Mouse (Mus musculus): Measurements from ENCODE around the gene Mfsd6. TPM values are rescaled to one million over a fixed set of nuclear protein-coding genes. Genes with fewer than 3 reads are reported as not detected.

Mfsd6 gene
- total and polyA plus RNA-seq, 3 experiments = 2.9 to 6.4 TPM; not detected in 1

DNA sequence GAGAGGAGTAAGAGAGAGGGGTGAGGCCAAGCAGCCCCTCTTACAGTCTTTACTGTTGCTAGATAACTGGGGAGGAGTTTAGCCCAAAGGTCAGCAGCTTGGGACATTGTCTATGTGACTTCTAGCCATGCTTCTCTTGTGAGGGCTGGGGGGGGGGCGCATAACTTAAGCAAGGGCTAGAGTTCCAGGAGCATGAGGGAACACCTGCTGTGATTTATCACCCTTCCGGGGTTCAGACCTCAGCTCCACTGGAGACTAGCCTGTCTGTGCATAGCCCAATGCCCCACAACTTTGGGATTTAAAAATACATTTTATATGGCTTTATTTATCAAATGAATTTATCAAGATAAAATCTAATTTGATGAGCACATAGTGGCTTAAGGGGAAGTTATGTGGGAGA lies 89.2 kb downstream of the Mfsd6 start:
- no peak overlapping the region for H3K4me3 ChIP-seq (ENCODE audit: control insufficient read depth in 1 of 2, insufficient read depth in 1 of 2, low read depth in 2 of 2, low read length in 2 of 2)
- no peak for DNase-seq (ENCODE audit: low read depth, low spot score)
- TF ChIP-seq TBP (IDR thresholded peaks at IDR 0.05; ENCODE audit: low read depth, low read length) = no peak
- TF ChIP-seq SIN3A (IDR thresholded peaks at IDR 0.05; ENCODE audit: low read length) = no peak
- TF ChIP-seq USF2 (IDR thresholded peaks at IDR 0.05; ENCODE audit: borderline replicate concordance in 1 of 2, insufficient read depth in 1 of 2, low read depth in 1 of 2, low read length in 2 of 2) = no peak
- TF ChIP-seq POLR2AphosphoS2 (IDR thresholded peaks at IDR 0.05; ENCODE audit: low read length) = no peak
- no peak for TF ChIP-seq USF1 (IDR thresholded peaks at IDR 0.05; ENCODE audit: low read depth, low read length)
- no peak for TF ChIP-seq BHLHE40 (IDR thresholded peaks at IDR 0.05; ENCODE audit: borderline replicate concordance, low read depth, low read length)
- no peak for TF ChIP-seq ELF1 (IDR thresholded peaks at IDR 0.05; ENCODE audit: low read depth, low read length)
- TF ChIP-seq ZNF384 (IDR thresholded peaks at IDR 0.05; ENCODE audit: low read depth, low read length) = no peak
- TF ChIP-seq RAD21 (IDR thresholded peaks at IDR 0.05; ENCODE audit: low read depth, low read length) = no peak
- TF ChIP-seq MAZ (IDR thresholded peaks at IDR 0.05; ENCODE audit: low read depth, low read length) = no peak
- TF ChIP-seq CTCF (IDR thresholded peaks at IDR 0.05 in 2 of 3, conservative IDR thresholded peaks at IDR 0.05 in 1 of 3; ENCODE audit: control insufficient read depth in 1 of 3, insufficient read depth in 1 of 3, low read depth in 2 of 3, low read length in 3 of 3, poor library complexity in 1 of 3, severe bottlenecking in 1 of 3) = no peak
- no peak for TF ChIP-seq ETS1 (IDR thresholded peaks at IDR 0.05; ENCODE audit: low read depth, low read length)
- TF ChIP-seq POLR2AphosphoS5 (IDR thresholded peaks at IDR 0.05; ENCODE audit: borderline replicate concordance, low read depth, low read length) = no peak
- no peak for TF ChIP-seq POLR2A (IDR thresholded peaks at IDR 0.05; ENCODE audit: control insufficient read depth in 1 of 2, insufficient read depth in 1 of 2, low read depth in 1 of 2, low read length in 2 of 2, poor library complexity in 1 of 2)
- TF ChIP-seq MYB (IDR thresholded peaks at IDR 0.05; ENCODE audit: low read depth, low read length) = no peak
- no peak for TF ChIP-seq NELFE (IDR thresholded peaks at IDR 0.05; ENCODE audit: low read depth, low read length)
- no peak for TF ChIP-seq ZKSCAN1 (IDR thresholded peaks at IDR 0.05; ENCODE audit: low read depth, low read length)
- TF ChIP-seq CHD1 (IDR thresholded peaks at IDR 0.05; ENCODE audit: low read depth, low read length) = no peak
- no peak for TF ChIP-seq EP300 (IDR thresholded peaks at IDR 0.05; ENCODE audit: low read depth in 1 of 2, low read length in 2 of 2)
- H3K79me2 ChIP-seq (ENCODE audit: control insufficient read depth, insufficient read depth, low read length, poor library complexity) = no peaks in the 10 kb centered on the region
- peaks cover 0 to 18% of the 10 kb centered on the region in 2 experiments; a peak in 2 of 4 replicates for H3K36me3 ChIP-seq (ENCODE audit: control insufficient read depth in 1 of 2, insufficient read depth in 2 of 2, low read length in 2 of 2)
- no peak overlapping the region for H3K27ac ChIP-seq (ENCODE audit: control insufficient read depth, low read depth, low read length)
- no peak overlapping the region for H3K9ac ChIP-seq (ENCODE audit: control insufficient read depth, low read depth, low read length, poor library complexity, severe bottlenecking)
- H3K4me1 ChIP-seq (ENCODE audit: control insufficient read depth in 1 of 2, insufficient read depth in 2 of 2, low read length in 2 of 2) = peaks cover 7 to 10% of the 10 kb centered on the region in 2 experiments
- H3K9me3 ChIP-seq (replicated peaks; ENCODE audit: insufficient read depth, low read length) = no peaks in the 10 kb centered on the region
- no peaks in the 10 kb centered on the region for H3K27me3 ChIP-seq (ENCODE audit: control insufficient read depth in 1 of 2, insufficient read depth in 2 of 2, low read length in 2 of 2)

DNA sequence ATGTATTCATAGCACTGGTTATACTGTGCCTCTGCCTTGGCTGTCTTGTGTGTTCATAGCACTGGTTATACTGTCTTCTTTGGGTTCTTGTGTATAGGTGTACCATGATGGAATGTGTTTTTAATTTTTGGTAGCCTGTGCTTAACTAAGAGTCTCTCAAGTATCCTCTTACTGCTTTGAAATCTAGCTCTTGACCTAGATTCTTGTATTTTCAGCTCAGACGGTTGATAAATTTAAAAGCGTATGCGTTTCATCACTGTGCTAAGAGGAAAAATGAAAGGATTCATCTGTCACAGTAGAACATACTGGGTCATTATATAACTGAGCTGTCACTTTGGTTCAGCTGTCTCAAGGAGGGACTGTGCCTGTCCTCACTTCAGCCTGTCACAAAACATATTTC lies 91.3 kb downstream of the Mfsd6 start:
- peaks cover 0 to 18% of the 10 kb centered on the region in 2 experiments; a peak in 2 of 4 replicates for H3K36me3 ChIP-seq (ENCODE audit: control insufficient read depth in 1 of 2, insufficient read depth in 2 of 2, low read length in 2 of 2)
- H3K27ac ChIP-seq (ENCODE audit: control insufficient read depth, low read depth, low read length) = no peak overlapping the region
- no peak overlapping the region for H3K4me3 ChIP-seq (ENCODE audit: control insufficient read depth in 1 of 2, insufficient read depth in 1 of 2, low read depth in 2 of 2, low read length in 2 of 2)
- H3K27me3 ChIP-seq (ENCODE audit: control insufficient read depth in 1 of 2, insufficient read depth in 2 of 2, low read length in 2 of 2) = no peaks in the 10 kb centered on the region
- TF ChIP-seq GATA1 (IDR thresholded peaks at IDR 0.05; ENCODE audit: low read depth, low read length) (no peak), HCFC1 (IDR thresholded peaks at IDR 0.05; ENCODE audit: low read depth, low read length) (no peak), EP300 (IDR thresholded peaks at IDR 0.05; ENCODE audit: low read depth in 1 of 2, low read length in 2 of 2) (no peak)
- no peaks in the 10 kb centered on the region for H3K9me3 ChIP-seq (replicated peaks; ENCODE audit: insufficient read depth, low read length)
- peaks cover 4 to 10% of the 10 kb centered on the region in 2 experiments for H3K4me1 ChIP-seq (ENCODE audit: control insufficient read depth in 1 of 2, insufficient read depth in 2 of 2, low read length in 2 of 2)
- no peak for DNase-seq (ENCODE audit: low read depth, low spot score)
- no peaks in the 10 kb centered on the region for H3K79me2 ChIP-seq (ENCODE audit: control insufficient read depth, insufficient read depth, low read length, poor library complexity)
- H3K9ac ChIP-seq (ENCODE audit: control insufficient read depth, low read depth, low read length, poor library complexity, severe bottlenecking) = no peak overlapping the region
